Mouse (Mus musculus) ES-Bruce4 (cell line): ENCODE data around the gene Ppargc1a.

Experiments used
- CTCF ChIP-seq: IDR thresholded peaks from one replicate; pipeline ENCODE4 v1.8.1; 2011; ENCODE audit warnings: low read depth, low read length
- POLR2A ChIP-seq: IDR thresholded peaks from one replicate; pipeline ENCODE4 v1.8.1; 2011; ENCODE audit warnings: low read length; ENCODE audit not compliant: insufficient read depth

DNA sequence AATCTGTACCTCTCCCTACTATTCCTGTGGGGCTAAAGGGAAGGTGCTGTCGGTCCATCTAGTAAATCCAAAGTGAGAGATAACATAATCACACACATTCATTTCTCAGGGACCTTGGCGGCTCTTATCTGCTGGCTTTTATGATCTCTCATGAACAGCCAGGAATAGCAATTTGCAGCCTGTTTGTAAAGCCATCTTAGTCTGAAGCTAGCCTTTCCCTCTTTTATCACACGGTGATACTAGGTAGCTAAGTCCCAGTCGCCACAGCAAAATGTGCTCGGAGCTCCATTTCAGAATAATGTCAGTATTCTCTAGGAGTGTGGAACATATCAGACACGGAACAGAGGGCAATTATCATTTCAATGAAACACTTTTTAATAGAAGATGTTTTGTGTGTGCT is 29.2 kb downstream of the Ppargc1a start:
- TF ChIP-seq CTCF (no peak), POLR2A (no peak)
